Mouse (Mus musculus) urinary bladder, postnatal 25 days (tissue): ENCODE measurements around the gene Wdr46.

Experiments
- DNase-seq: peaks from one replicate; pipeline ENCODE4 v3.0.0; 2022; ENCODE audit warnings: low spot score

Wdr46 gene

GRCm38 (mm10) chr17:33911052-33911812 is 29.2 kb upstream of the Wdr46 start:
- no peak for DNase-seq

GRCm38 (mm10) chr17:33911813-33912414 is 28.5 kb upstream of the Wdr46 start:
- DNase-seq = no peak

GRCm38 (mm10) chr17:33913264-33913663 is 27.2 kb upstream of the Wdr46 start:
- DNase-seq = no peak

GRCm38 (mm10) chr17:33913905-33914304 is 26.6 kb upstream of the Wdr46 start:
- no peak for DNase-seq

- no peak for DNase-seq
These were observed 25.5 kb upstream of the Wdr46 start for GRCm38 (mm10) chr17:33914969-33915391.

GRCm38 (mm10) chr17:33915671-33916250 is 24.7 kb upstream of the Wdr46 start, which contains the start of the genes Tapbp and Zbtb22:
Gene Tapbp (plus strand): TSS chr17:33915899.
Gene Zbtb22 (plus strand): TSS chr17:33915904.
- peak; percentile 87 for DNase-seq

GRCm38 (mm10) chr17:33916294-33916693 is 24.2 kb upstream of the Wdr46 start:
- DNase-seq = no peak

GRCm38 (mm10) chr17:33916847-33917655 is 23.4 kb upstream of the Wdr46 start:
- DNase-seq = no peak

- DNase-seq = no peak
These were observed 22.7 kb upstream of the Wdr46 start for GRCm38 (mm10) chr17:33917656-33918292.

GRCm38 (mm10) chr17:33918293-33919203 is 21.9 kb upstream of the Wdr46 start:
- peak; percentile 44 for DNase-seq

- DNase-seq = peak; percentile 71
These were observed 20.8 kb upstream of the Wdr46 start for GRCm38 (mm10) chr17:33919351-33920281.

GRCm38 (mm10) chr17:33920282-33921097 is 20.0 kb upstream of the Wdr46 start:
- DNase-seq = peak; percentile 80

GRCm38 (mm10) chr17:33921361-33921760 is 19.1 kb upstream of the Wdr46 start:
- DNase-seq = no peak

- DNase-seq = no peak
These were observed 15.7 kb upstream of the Wdr46 start for GRCm38 (mm10) chr17:33924577-33925283.

- DNase-seq = no peak
These were observed 14.9 kb upstream of the Wdr46 start for GRCm38 (mm10) chr17:33925406-33926116.

- no peak for DNase-seq
These were observed 14.1 kb upstream of the Wdr46 start for GRCm38 (mm10) chr17:33926207-33926932.
